Comparison of ENCODE assay signal across 11 mouse cellular contexts in the genomic region with DNA sequence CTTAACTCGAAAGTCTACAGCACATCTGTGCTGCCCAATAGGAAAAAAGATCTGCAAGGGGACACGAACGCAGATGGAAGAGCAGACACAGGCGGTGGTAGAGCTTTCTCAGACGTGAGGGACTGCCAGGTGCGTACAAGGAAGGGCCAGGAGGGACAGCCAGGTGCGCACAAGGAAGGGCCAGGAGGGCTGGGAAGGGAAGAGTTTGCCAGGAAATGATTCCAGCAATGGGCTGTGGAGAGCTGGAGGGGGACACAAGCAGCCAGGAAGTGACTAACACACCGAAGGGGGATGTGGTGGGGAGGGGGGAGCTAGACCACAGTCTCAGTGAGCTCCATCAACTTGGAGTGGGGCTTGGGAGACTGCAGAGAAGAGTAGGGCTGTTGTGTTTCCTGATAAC. TPM values are rescaled to one million over a fixed set of nuclear protein-coding genes. Genes with fewer than 3 reads are reported as not detected.
DNase-seq lines count a peak whose midpoint lies in the region; ATAC-seq and TF ChIP-seq lines count a peak whose summit lies in the region.
"Had no signal": no experiment of that assay in that cellular context is flagged by ENCODE, and none has a peak within 500 bp of the region (broad histone marks: within the 10 kb centered on the region; RNA-seq: fewer than 3 reads in every experiment).

No protein-coding gene starts in this region.

- H3K4me2 ChIP-seq in kidney, embryonic 16.5 days (replicated peaks; ENCODE audit: low read depth, low read length) = peak overlapping the region; percentile 6
- peak overlapping the region; percentile 18; the same call in 1 of the 2 replicates for H3K4me2 ChIP-seq in liver, embryonic 13.5 days
- H3K4me2 ChIP-seq: embryonic facial prominence, embryonic 15.5 days; neural tube, embryonic 13.5 days had no signal

- H3K9me3 ChIP-seq in kidney, embryonic 16.5 days (ENCODE audit: low read length) = no peaks in the 10 kb centered on the region
- no peaks in the 10 kb centered on the region for H3K9me3 ChIP-seq in liver, embryonic 13.5 days (replicated peaks)
- H3K9me3 ChIP-seq: embryonic facial prominence, embryonic 15.5 days; neural tube, embryonic 13.5 days had no signal

- ATAC-seq in kidney, embryonic 16.5 days (ENCODE audit: low FRiP score, low TSS enrichment) = no peak
- ATAC-seq in liver, embryonic 13.5 days (ENCODE audit: low read depth) = no peak
- ATAC-seq: Patski had no signal

- peaks cover 3% of the 10 kb centered on the region; the same call in 1 of the 2 replicates for H3K36me3 ChIP-seq in kidney, embryonic 16.5 days (ENCODE audit: insufficient read depth, low read length)
- H3K36me3 ChIP-seq in kidney, adult 2 months (ENCODE audit: control insufficient read depth, insufficient read depth, low read length) = no peaks in the 10 kb centered on the region
- no peaks in the 10 kb centered on the region for H3K36me3 ChIP-seq in liver, embryonic 13.5 days
- H3K36me3 ChIP-seq: embryonic facial prominence, embryonic 15.5 days; neural tube, embryonic 13.5 days had no signal

- DNase-seq in kidney, adult 2 months = no peak
- DNase-seq in brain, adult 2 months (ENCODE audit: low read depth, low spot score) = peak; percentile 77
- peak; percentile 60 for DNase-seq in cerebellum, postnatal 14 days
- no peak for DNase-seq in liver, embryonic 13.5 days
- DNase-seq in layer of hippocampus, postnatal 36 days = no peak
- no peak for DNase-seq in thymus, postnatal 25 days
- DNase-seq: kidney, adult 18-20 months had no signal

- no peaks in the 10 kb centered on the region for H3K27me3 ChIP-seq in kidney, embryonic 16.5 days (ENCODE audit: insufficient read depth, low read length)
- no peaks in the 10 kb centered on the region for H3K27me3 ChIP-seq in kidney, adult 2 months (replicated peaks; ENCODE audit: control insufficient read depth, insufficient read depth, low read length)
- peaks cover 9% of the 10 kb centered on the region; the same call in 1 of the 2 replicates for H3K27me3 ChIP-seq in liver, embryonic 13.5 days
- H3K27me3 ChIP-seq: embryonic facial prominence, embryonic 15.5 days; neural tube, embryonic 13.5 days; Patski had no signal

- TF ChIP-seq CTCF in kidney, adult 2 months (conservative IDR thresholded peaks at IDR 0.05; ENCODE audit: insufficient read depth, insufficient read length, low read depth, low read length) = no peak

- TF ChIP-seq POLR2A in kidney, adult 2 months (IDR thresholded peaks at IDR 0.05; ENCODE audit: low read depth, low read length) = no peak

- 38% methylated on average over 8 of the region's 8 CpGs for WGBS in kidney, embryonic 16.5 days
- WGBS in kidney, adult 2 months = 63% methylated on average over 8 of the region's 8 CpGs
- 19% methylated on average over 8 of the region's 8 CpGs for WGBS in liver, embryonic 13.5 days (ENCODE audit: insufficient replicate concordance)

- 0 out of 2 replicates have a peak overlapping the region, but pooled peaks have one; percentile 6 for H3K9ac ChIP-seq in kidney, embryonic 16.5 days (replicated peaks; ENCODE audit: low read length)
- H3K9ac ChIP-seq in liver, embryonic 13.5 days = 0 out of 2 replicates have a peak overlapping the region, but pooled peaks have one; percentile 22
- H3K9ac ChIP-seq: embryonic facial prominence, embryonic 15.5 days; neural tube, embryonic 13.5 days had no signal

- no peak overlapping the region for H3K4me3 ChIP-seq in kidney, embryonic 16.5 days (ENCODE audit: low read length)
- no peak overlapping the region for H3K4me3 ChIP-seq in kidney, adult 2 months (ENCODE audit: insufficient read depth, low read depth, low read length)
- no peak overlapping the region for H3K4me3 ChIP-seq in liver, embryonic 13.5 days (replicated peaks)
- H3K4me3 ChIP-seq: embryonic facial prominence, embryonic 15.5 days; neural tube, embryonic 13.5 days had no signal

- no peak overlapping the region for H3K27ac ChIP-seq in kidney, embryonic 16.5 days (ENCODE audit: low read length)
- H3K27ac ChIP-seq in kidney, adult 2 months (ENCODE audit: insufficient read depth, low read depth, low read length) = no peak overlapping the region
- H3K27ac ChIP-seq in liver, embryonic 13.5 days = peak overlapping the region; percentile 47; the same call in 1 of the 2 replicates
- H3K27ac ChIP-seq: embryonic facial prominence, embryonic 15.5 days; neural tube, embryonic 13.5 days had no signal

- peaks cover 51% of the 10 kb centered on the region for H3K4me1 ChIP-seq in kidney, embryonic 16.5 days (ENCODE audit: insufficient read depth, low read length)
- peaks cover 15% of the 10 kb centered on the region; the same call in 1 of the 2 replicates for H3K4me1 ChIP-seq in kidney, adult 2 months (ENCODE audit: control insufficient read depth, insufficient read depth, low read length)
- peaks cover 73% of the 10 kb centered on the region for H3K4me1 ChIP-seq in liver, embryonic 13.5 days (replicated peaks)

RNA-seq across cellular contexts. Expression of a gene that starts 4.4 kb away (rescaled TPM):
- 221 and 236 TPM in 2 replicates for polyA plus RNA-seq in kidney, embryonic 16.5 days (2015; fragmentation: Nextera tagmentation; extraction: Ambion mirVana)
- 38.6 and 42.0 TPM in 2 replicates for polyA plus RNA-seq in kidney, adult 2 months (2012; rRNA removed)
- 31.9 and 36.0 TPM in 2 replicates for polyA plus RNA-seq in liver, embryonic 13.5 days (2015; fragmentation: Nextera tagmentation; extraction: Ambion mirVana)
- 10 to 100 TPM; 35.7 to 39.6 TPM for total RNA-seq in layer of hippocampus, postnatal 36 days (2021)

Comparison
In these comparisons a context has a peak if more than half of its experiments do, and no peak if none do; other contexts are left out.
1. DNase-seq: peak in brain, adult 2 months (single experiment) and cerebellum, postnatal 14 days (2 of 2); none in kidney, adult 2 months (single experiment), liver, embryonic 13.5 days (single experiment), layer of hippocampus, postnatal 36 days (0 of 2) and thymus, postnatal 25 days (single experiment).